Mouse (Mus musculus) stomach, embryonic 14.5 days (tissue): ENCODE data around the gene Pga5. TPM values are rescaled to one million over a fixed set of nuclear protein-coding genes. Genes with fewer than 3 reads are reported as not detected.

Experiments
- ATAC-seq: fragments of 200-750 bp; cut with Nextera tagmentation; 2 replicates; pipeline ENCODE4 v1.8.0; 2017; ENCODE audit warnings: low read depth, moderate TSS enrichment; ENCODE audit not compliant: insufficient number of reproducible peaks, insufficient read depth, low FRiP score
- H3K27ac ChIP-seq: fragments of 300-500 bp; sonication (generic); 2 replicates; pipeline ENCODE4 v1.5.1; 2014; ENCODE audit warnings: mild to moderate bottlenecking, low read length, moderate library complexity, mixed read lengths
- H3K27me3 ChIP-seq: fragments of 300-500 bp; sonication (generic); 2 replicates; pipeline ENCODE4 v1.6.1; 2014; ENCODE audit warnings: low read length, control low read depth, mixed read lengths; ENCODE audit not compliant: control insufficient read depth, insufficient read depth
- H3K36me3 ChIP-seq: fragments of 300-500 bp; sonication (generic); 2 replicates; pipeline ENCODE4 v1.6.1; 2014; ENCODE audit warnings: mild to moderate bottlenecking, control low read depth, low read length, moderate library complexity, mixed read lengths; ENCODE audit not compliant: control insufficient read depth, insufficient read depth
- H3K4me1 ChIP-seq: fragments of 300-500 bp; sonication (generic); 2 replicates; pipeline ENCODE4 v1.6.1; 2014; ENCODE audit warnings: low read length, control low read depth, mixed read lengths; ENCODE audit not compliant: control insufficient read depth, insufficient read depth
- H3K4me2 ChIP-seq: fragments of 300-500 bp; sonication (generic); replicated peaks from 2 replicates; pipeline ENCODE4 v1.6.1; 2014; ENCODE audit warnings: low read depth, low read length, control low read depth
- H3K4me3 ChIP-seq: fragments of 300-500 bp; sonication (generic); 2 replicates; pipeline ENCODE4 v1.5.1; 2014; ENCODE audit warnings: low read depth, low read length, control low read depth
- H3K9ac ChIP-seq: fragments of 300-500 bp; sonication (generic); replicated peaks from 2 replicates; pipeline ENCODE4 v1.6.1; 2014; ENCODE audit warnings: low read depth, mild to moderate bottlenecking, control low read depth, low read length, moderate library complexity, mixed read lengths
- H3K9me3 ChIP-seq: fragments of 300-500 bp; sonication (generic); 2 replicates; pipeline ENCODE4 v1.6.1; 2016; ENCODE audit warnings: low read depth, low read length, control low read depth; ENCODE audit not compliant: control insufficient read depth
- WGBS: fragments of 180-500 bp; shearing (Covaris S2); extraction: QIAGEN DNeasy Blood & Tissue Kit; methylation state at CpG from one replicate; pipeline ENCODE4 v1.1.7; 2014; 5-methylcytosine and 5-hydroxymethylcytosine counted together
- polyA plus RNA-seq: library from polyadenylated mRNA; unstranded; fragments of >200 nt; fragmentation: Nextera tagmentation; extraction: Ambion mirVana; gene quantifications from 2 replicates; pipeline ENCODE4 v1.2.1, GENCODE M21; 2014

Gene Pga5
- polyA plus RNA-seq, 1 experiment from 2014 or later: 10.2 TPM

DNA sequence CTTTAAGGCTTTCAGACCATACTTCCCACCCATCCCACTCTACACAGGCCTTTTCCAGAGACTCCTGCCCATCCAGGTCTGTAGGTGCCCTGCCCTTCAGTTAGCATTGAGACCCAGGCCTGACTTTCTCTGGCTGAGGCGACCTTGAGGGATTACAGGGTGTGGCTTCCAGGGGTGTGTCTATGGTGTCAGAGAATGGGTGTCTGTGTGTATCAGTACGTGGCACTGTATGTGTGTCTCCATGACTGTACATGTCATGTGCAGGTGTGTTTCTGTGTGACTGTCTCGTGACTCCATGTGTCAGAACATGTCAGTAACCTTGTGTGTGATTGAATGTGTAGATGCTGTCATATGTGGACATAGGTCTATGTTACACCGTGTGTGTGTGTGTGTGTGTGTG, 6.6 kb downstream of the Pga5 start:
- H3K36me3 ChIP-seq: no peaks in the 10 kb centered on the region
- 77% methylated on average over 4 of the region's 4 CpGs for WGBS
- ATAC-seq: no peak

DNA sequence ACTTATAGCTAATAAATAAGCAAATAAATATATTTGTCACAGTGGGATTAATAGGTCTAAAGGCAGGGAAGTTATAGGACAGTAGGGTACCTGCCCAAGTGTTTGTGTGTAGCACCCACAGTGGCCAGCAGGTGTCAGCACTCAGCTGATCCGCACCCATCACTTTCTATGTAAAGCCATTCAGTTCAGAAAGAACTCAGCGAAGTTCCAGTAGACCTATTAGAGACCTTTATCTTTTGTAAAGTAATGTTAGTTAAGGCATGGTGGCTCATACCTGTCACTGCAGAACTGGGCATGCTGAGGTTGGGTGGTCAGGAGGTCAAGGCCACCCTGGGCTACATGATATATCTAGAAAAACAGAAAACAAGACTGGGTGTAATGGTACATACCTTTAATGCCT, 12.4 kb downstream of the Pga5 start:
- Histone ChIP-seq H3K9ac (no peak overlapping the region), H3K4me1 (no peaks in the 10 kb centered on the region), H3K36me3 (no peaks in the 10 kb centered on the region), H3K27ac (no peak overlapping the region), H3K9me3 (no peaks in the 10 kb centered on the region), H3K27me3 (no peaks in the 10 kb centered on the region), H3K4me3 (no peak overlapping the region), H3K4me2 (no peak overlapping the region)
- 12% methylated on average over 2 of the region's 2 CpGs for WGBS
- ATAC-seq: peak; percentile 64; the same call in 1 of the 2 replicates

More for the DNA sequence above, 6.6 kb downstream of the Pga5 start:
- H3K27ac ChIP-seq: no peak overlapping the region
- no peaks in the 10 kb centered on the region for H3K27me3 ChIP-seq
- H3K4me3 ChIP-seq: no peak overlapping the region
- H3K9me3 ChIP-seq: no peaks in the 10 kb centered on the region
- H3K4me1 ChIP-seq: no peaks in the 10 kb centered on the region
- H3K9ac ChIP-seq: no peak overlapping the region
- H3K4me2 ChIP-seq: no peak overlapping the region

DNA sequence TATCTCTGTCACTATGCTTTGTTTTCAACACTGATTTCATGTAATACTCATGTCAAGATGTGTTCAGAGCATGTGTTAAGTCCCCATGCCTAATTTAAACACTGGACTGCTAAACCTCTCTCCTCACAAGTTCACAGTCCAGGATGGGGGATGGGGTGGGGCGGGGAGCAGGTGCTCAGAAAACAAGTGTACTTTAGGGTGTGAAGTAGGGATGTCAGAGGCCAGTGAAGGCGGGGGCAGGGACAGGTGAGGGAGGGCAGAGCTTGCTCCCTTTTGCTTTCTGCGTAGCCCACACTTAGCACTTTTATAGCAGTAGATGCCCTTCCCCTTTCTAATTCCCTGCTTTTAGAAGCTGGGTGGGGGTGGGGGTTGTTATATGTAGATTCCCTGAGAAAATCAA, 12.8 kb downstream of the Pga5 start:
- Histone ChIP-seq H3K4me3 (no peak overlapping the region), H3K27ac (no peak overlapping the region), H3K9ac (no peak overlapping the region), H3K9me3 (no peaks in the 10 kb centered on the region), H3K4me1 (no peaks in the 10 kb centered on the region), H3K27me3 (no peaks in the 10 kb centered on the region), H3K4me2 (no peak overlapping the region), H3K36me3 (no peaks in the 10 kb centered on the region)
- 61% methylated on average over 3 of the region's 3 CpGs for WGBS
- ATAC-seq: 0 out of 2 replicates have a peak, but pooled peaks have one; percentile 24

DNA sequence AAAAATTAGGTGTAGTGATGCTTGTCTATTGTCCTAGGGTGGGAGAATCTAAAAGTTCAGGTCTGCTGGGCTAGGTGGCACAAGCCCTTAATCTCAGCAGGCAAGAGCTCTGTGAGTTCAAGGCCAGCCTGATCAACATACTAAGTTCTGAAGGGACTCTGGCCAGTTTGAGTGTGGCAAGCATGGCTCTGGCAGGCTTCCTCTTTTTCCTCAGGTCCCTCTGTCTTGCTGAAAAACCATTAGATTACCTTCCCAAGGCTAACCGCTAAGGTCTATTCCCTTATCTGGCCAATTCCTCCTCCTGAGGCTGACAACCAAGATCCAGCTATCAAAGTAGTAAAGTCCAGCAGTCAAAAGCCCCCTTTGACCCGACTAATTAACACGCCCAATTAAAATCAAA, 15.2 kb downstream of the Pga5 start:
- Histone ChIP-seq H3K4me1 (no peaks in the 10 kb centered on the region), H3K27ac (no peak overlapping the region), H3K27me3 (no peaks in the 10 kb centered on the region), H3K36me3 (no peaks in the 10 kb centered on the region), H3K9ac (no peak overlapping the region), H3K9me3 (no peaks in the 10 kb centered on the region), H3K4me2 (no peak overlapping the region), H3K4me3 (no peak overlapping the region)
- WGBS: 78% methylated on average over 3 of the region's 3 CpGs
- no peak for ATAC-seq

DNA sequence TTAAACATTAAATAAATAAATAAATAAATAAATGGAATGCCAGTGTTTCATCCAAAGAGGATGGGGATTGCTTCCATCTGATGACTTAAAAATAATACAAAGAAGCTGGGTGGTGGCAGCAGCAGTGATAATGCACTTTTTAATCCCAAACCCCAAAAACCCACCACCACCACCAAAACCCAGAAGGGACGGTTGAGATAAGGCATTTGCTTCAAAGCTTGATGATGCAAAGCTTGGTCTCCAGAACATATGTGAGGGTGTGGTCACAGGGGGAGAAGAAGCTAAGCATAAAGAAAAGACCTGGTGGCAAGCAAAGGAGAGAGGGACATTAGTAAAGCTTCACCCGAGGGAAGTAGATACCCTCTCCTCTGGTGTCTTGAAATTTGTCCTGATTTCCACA, 16.0 kb downstream of the Pga5 start:
- no peaks in the 10 kb centered on the region for H3K36me3 ChIP-seq

DNA sequence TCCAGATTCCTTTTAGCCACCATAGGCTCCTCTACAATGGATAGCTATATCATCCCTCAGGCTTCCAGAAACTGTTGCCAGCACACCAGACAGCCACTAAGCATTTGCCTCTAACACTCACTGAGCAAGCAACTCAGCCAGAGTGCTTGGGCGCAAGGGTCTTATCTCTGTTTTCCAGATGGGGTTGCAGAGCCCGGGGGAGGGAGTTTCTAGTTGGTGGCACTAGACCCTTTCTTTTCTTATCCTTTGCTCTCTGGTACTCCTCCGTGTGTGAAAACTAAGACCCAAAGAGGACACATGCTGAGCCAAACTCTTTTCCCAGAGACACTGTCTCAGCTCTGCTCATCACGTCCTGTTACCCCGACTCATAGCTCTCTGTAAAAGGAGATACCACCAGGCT, 16.5 kb downstream of the Pga5 start:
- Histone ChIP-seq H3K27ac (no peak overlapping the region), H3K9ac (no peak overlapping the region), H3K4me1 (no peaks in the 10 kb centered on the region), H3K4me2 (no peak overlapping the region), H3K36me3 (no peaks in the 10 kb centered on the region), H3K4me3 (no peak overlapping the region), H3K27me3 (no peaks in the 10 kb centered on the region), H3K9me3 (no peaks in the 10 kb centered on the region)
- 79% methylated on average over 5 of the region's 5 CpGs for WGBS
- ATAC-seq: peak; percentile 53; the same call in 1 of the 2 replicates

More for the DNA sequence above, 16.0 kb downstream of the Pga5 start:
- no peaks in the 10 kb centered on the region for H3K27me3 ChIP-seq
- H3K4me1 ChIP-seq: no peaks in the 10 kb centered on the region
- no peak overlapping the region for H3K4me2 ChIP-seq
- no peak overlapping the region for H3K9ac ChIP-seq
- no peak overlapping the region for H3K27ac ChIP-seq
- H3K4me3 ChIP-seq: no peak overlapping the region
- WGBS: 84% methylated on average over 2 of the region's 2 CpGs
- H3K9me3 ChIP-seq: no peaks in the 10 kb centered on the region
- ATAC-seq: no peak

DNA sequence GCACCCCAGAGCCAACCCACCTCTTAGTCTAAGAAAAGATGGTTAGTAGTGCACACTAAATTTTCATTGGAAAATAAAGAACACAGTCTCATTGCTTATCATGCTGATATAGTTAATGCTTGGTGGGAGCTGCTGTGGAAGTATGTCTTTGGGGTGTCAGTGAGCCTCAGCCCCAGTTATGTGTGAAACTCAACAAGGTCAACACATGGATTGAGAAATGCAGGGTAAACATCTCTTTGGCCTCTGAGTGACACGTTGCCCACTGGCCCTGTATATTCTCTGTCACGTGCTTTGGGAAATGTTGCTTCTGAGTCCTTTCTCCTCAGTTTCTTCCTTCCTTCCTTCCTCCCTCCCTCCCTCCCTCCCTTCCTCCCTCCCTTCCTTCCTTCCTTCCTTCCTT, 19.5 kb downstream of the Pga5 start:
- H3K9ac ChIP-seq: no peak overlapping the region
- H3K4me3 ChIP-seq: no peak overlapping the region
- H3K9me3 ChIP-seq: no peaks in the 10 kb centered on the region
- H3K27ac ChIP-seq: no peak overlapping the region
- no peaks in the 10 kb centered on the region for H3K36me3 ChIP-seq
- no peak overlapping the region for H3K4me2 ChIP-seq
- no peaks in the 10 kb centered on the region for H3K27me3 ChIP-seq
- WGBS: 54% methylated on average over 2 of the region's 2 CpGs
- no peaks in the 10 kb centered on the region for H3K4me1 ChIP-seq
- ATAC-seq: no peak

DNA sequence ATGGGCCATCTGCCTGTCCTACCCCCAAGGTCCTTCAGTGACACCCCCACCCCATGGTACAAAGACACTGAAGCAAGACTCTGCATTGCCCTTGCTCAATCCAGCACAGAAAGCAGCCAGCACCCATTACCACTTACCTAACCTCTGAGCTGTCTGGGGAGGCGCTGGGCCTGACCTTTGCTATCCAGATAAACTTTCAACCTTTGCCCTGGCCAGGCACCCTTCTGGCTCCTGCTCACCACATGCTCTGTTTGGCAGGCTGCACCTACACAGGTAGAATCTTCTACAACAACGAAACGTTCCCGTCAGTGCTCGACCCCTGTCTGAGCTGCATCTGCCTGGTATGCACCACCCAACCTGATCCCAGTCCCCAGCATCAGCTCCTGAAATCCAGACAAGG, 20.1 kb downstream of the Pga5 start:
- Histone ChIP-seq H3K27me3 (no peaks in the 10 kb centered on the region), H3K4me1 (no peaks in the 10 kb centered on the region), H3K4me3 (no peak overlapping the region), H3K4me2 (no peak overlapping the region), H3K9ac (no peak overlapping the region), H3K36me3 (no peaks in the 10 kb centered on the region), H3K9me3 (no peaks in the 10 kb centered on the region), H3K27ac (no peak overlapping the region)
- ATAC-seq: no peak
- WGBS: 49% methylated on average over 5 of the region's 5 CpGs

DNA sequence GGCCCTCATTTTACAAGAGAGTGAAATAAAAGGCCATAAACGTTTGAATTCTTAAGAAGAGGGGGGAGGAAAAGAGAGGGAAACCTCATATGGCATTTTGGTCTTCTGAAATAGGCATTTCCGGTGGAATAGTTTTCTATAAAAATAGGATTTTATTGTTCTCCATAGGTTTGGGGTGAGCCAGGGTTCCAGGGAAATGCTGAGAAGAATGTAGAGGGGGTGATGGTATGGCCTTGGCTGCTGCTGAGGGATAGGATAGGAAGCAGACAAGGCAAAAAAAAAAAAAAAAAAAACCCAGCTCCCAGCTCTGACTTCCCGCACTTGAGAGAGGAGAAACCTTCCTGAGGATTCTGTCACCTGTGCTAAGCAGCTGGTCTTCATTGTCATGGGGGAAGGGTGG, 21.8 kb downstream of the Pga5 start:
- H3K9me3 ChIP-seq: no peaks in the 10 kb centered on the region
- H3K9ac ChIP-seq: no peak overlapping the region
- no peak for ATAC-seq
- no peak overlapping the region for H3K4me3 ChIP-seq
- no peaks in the 10 kb centered on the region for H3K4me1 ChIP-seq
- WGBS: 51% methylated on average over 3 of the region's 3 CpGs
- H3K36me3 ChIP-seq: no peaks in the 10 kb centered on the region
- no peak overlapping the region for H3K27ac ChIP-seq
- H3K4me2 ChIP-seq: no peak overlapping the region
- no peaks in the 10 kb centered on the region for H3K27me3 ChIP-seq
